Mouse (Mus musculus): ENCODE measurements around the gene Foxj3. TPM values are rescaled to one million over a fixed set of nuclear protein-coding genes. Genes with fewer than 3 reads are reported as not detected.

Gene Foxj3
- polyA plus RNA-seq, 1 experiment from 2014 or later = 19.8 TPM

DNA sequence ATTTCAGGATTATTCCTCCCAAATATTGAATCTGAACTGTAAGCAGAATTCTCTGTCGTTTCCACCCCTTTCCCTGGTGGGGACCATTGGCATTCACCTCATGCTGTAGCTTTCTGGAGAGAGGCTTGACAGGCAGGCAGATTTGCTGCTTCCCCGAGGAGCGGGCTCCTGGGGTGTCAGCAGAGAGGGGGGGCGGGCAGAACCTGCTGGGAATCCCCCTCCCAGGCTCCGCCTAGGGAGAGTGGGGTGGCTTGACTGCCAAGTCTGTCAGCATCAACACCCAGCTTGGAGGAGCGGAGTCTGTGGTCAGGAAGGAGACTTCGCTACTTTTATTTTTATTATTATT is 133.4 kb downstream of the Foxj3 start:
- DNase-seq (ENCODE audit: low spot score) (peak; percentile 79), ATAC-seq (peak; percentile 82)
- Histone ChIP-seq H3K4me3 (ENCODE audit: low read depth, low read length) (no peak overlapping the region), H3K9me3 (replicated peaks; ENCODE audit: control insufficient read depth, low read length) (no peaks in the 10 kb centered on the region), H3K4me2 (ENCODE audit: low read length) (no peak overlapping the region), H3K9ac (ENCODE audit: low read length) (no peak overlapping the region; the same call in 1 of the 2 replicates), H3K4me1 (ENCODE audit: control insufficient read depth, insufficient read depth, low read length) (peaks cover 11% of the 10 kb centered on the region), H3K36me3 (ENCODE audit: control insufficient read depth, insufficient read depth, low read length) (no peaks in the 10 kb centered on the region), H3K27ac (ENCODE audit: low read depth, low read length) (peak overlapping the region; percentile 77), H3K27me3 (replicated peaks; ENCODE audit: control insufficient read depth, insufficient read depth, low read length) (no peaks in the 10 kb centered on the region)
- WGBS = 21% methylated on average over 7 of the region's 7 CpGs

DNA sequence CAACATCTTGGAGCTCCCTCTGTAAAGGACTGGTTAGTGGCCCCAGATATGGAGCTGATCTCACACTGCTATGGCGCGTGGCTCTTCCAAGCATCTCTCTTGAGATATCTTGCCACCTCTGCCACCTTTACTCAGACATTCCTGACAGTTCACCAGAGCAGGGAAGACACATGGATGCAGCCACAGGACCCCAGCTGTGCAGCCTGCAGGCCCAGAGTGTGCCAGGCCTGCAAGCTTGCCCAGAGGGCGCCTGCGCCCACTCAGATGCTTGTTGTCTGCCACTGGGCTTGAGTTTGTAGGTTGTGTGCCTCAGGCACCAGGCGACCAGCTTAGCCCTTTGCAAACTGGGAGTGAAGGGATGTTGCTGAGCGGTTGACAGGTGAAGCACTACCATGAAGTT is 133.9 kb downstream of the Foxj3 start:
- Histone ChIP-seq H3K4me1 (ENCODE audit: control insufficient read depth, insufficient read depth, low read length) (peaks cover 11% of the 10 kb centered on the region), H3K4me3 (ENCODE audit: low read depth, low read length) (no peak overlapping the region), H3K9me3 (replicated peaks; ENCODE audit: control insufficient read depth, low read length) (no peaks in the 10 kb centered on the region), H3K27ac (ENCODE audit: low read depth, low read length) (peak overlapping the region; percentile 77), H3K9ac (ENCODE audit: low read length) (no peak overlapping the region; the same call in 1 of the 2 replicates), H3K36me3 (ENCODE audit: control insufficient read depth, insufficient read depth, low read length) (no peaks in the 10 kb centered on the region), H3K4me2 (ENCODE audit: low read length) (no peak overlapping the region), H3K27me3 (replicated peaks; ENCODE audit: control insufficient read depth, insufficient read depth, low read length) (no peaks in the 10 kb centered on the region)
- ATAC-seq (no peak; the same call in 1 of the 2 replicates), DNase-seq (ENCODE audit: low spot score) (no peak)
- WGBS = 84% methylated on average over 6 of the region's 6 CpGs

DNA sequence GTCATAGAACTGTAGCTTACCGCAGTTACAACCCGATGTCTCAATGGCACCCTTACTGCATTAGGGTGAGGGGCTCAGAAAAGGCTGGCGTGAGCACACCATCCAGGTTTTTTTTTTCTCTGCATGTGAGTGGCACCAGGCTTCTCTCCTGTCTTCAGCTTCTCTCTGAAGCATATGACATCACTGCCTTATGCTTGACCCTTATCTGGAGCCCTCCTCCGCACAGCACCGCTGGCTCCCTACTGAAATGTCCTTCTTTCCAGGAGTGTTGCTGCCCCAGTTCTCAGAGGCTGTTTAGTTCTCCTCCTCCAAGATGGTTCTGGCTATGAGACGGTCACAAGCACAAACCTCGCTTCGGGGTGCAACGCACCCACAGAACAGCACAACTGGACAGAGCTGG is 134.4 kb downstream of the Foxj3 start:
- Histone ChIP-seq H3K27ac (ENCODE audit: low read depth, low read length) (peak overlapping the region; percentile 77), H3K27me3 (replicated peaks; ENCODE audit: control insufficient read depth, insufficient read depth, low read length) (no peaks in the 10 kb centered on the region)

DNA sequence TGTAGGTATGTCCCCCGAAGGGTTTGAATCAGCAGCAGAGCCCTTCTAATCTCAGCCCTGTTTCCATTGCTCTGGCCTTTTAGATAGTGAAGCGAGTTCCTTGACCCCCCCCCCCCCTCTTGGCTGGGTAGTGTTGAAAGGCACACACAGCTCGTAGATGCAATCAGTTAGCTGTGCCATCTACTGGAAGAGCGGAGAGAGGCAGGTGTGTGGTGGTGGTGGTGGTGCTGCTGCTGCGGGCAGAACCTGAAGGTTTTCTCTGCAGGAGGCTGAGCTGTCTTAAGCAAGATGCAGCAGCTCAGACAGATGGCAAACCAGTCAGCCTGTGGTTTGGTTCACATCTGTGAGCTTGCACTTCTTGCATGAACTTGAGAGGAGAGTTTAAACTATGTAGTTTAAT is 135.9 kb downstream of the Foxj3 start:
- DNase-seq (ENCODE audit: low spot score) (peak; percentile 28), ATAC-seq (no peak)
- Histone ChIP-seq H3K36me3 (ENCODE audit: control insufficient read depth, insufficient read depth, low read length) (no peaks in the 10 kb centered on the region), H3K27ac (ENCODE audit: low read depth, low read length) (no peak overlapping the region), H3K4me3 (ENCODE audit: low read depth, low read length) (no peak overlapping the region), H3K4me1 (ENCODE audit: control insufficient read depth, insufficient read depth, low read length) (peaks cover 11% of the 10 kb centered on the region), H3K27me3 (replicated peaks; ENCODE audit: control insufficient read depth, insufficient read depth, low read length) (no peaks in the 10 kb centered on the region), H3K4me2 (ENCODE audit: low read length) (no peak overlapping the region), H3K9ac (ENCODE audit: low read length) (no peak overlapping the region), H3K9me3 (replicated peaks; ENCODE audit: control insufficient read depth, low read length) (no peaks in the 10 kb centered on the region)
- WGBS = 31% methylated on average over 5 of the region's 5 CpGs

More for the DNA sequence above, 134.4 kb downstream of the Foxj3 start:
- Histone ChIP-seq H3K9ac (ENCODE audit: low read length) (no peak overlapping the region), H3K4me2 (ENCODE audit: low read length) (no peak overlapping the region), H3K4me1 (ENCODE audit: control insufficient read depth, insufficient read depth, low read length) (peaks cover 11% of the 10 kb centered on the region), H3K9me3 (replicated peaks; ENCODE audit: control insufficient read depth, low read length) (no peaks in the 10 kb centered on the region), H3K36me3 (ENCODE audit: control insufficient read depth, insufficient read depth, low read length) (no peaks in the 10 kb centered on the region), H3K4me3 (ENCODE audit: low read depth, low read length) (no peak overlapping the region)
- ATAC-seq (no peak), DNase-seq (ENCODE audit: low spot score) (no peak)
- WGBS = 93% methylated on average over 9 of the region's 9 CpGs

Other genes with a start within 250 kb of the Foxj3 start
- gene Ybx1, start 242.4 kb upstream of the Foxj3 start, polyA plus RNA-seq (2014; fragmentation: Nextera tagmentation; extraction: Ambion mirVana) = 963 and 964 TPM in 2 replicates
- 84.1 and 95.8 TPM in 2 replicates for gene Ppih, start 216.5 kb upstream of the Foxj3 start, polyA plus RNA-seq (2014; fragmentation: Nextera tagmentation; extraction: Ambion mirVana)
- 14.0 and 14.4 TPM in 2 replicates for gene Ccdc30, start 121.5 kb upstream of the Foxj3 start, polyA plus RNA-seq (2014; fragmentation: Nextera tagmentation; extraction: Ambion mirVana)
- gene Ppcs, start 114.6 kb upstream of the Foxj3 start, polyA plus RNA-seq (2014; fragmentation: Nextera tagmentation; extraction: Ambion mirVana) = 17.1 and 23.0 TPM in 2 replicates
- 0.30 and 0.38 TPM in 2 replicates for gene Zmynd12, start 114.2 kb upstream of the Foxj3 start, polyA plus RNA-seq (2014; fragmentation: Nextera tagmentation; extraction: Ambion mirVana)
- gene Rimkla, start 44.4 kb upstream of the Foxj3 start, polyA plus RNA-seq (2014; fragmentation: Nextera tagmentation; extraction: Ambion mirVana) = 17.7 and 22.3 TPM in 2 replicates
- 4.2 and 6.5 TPM in 2 replicates for gene Frg2f1, start 2.5 kb downstream of the Foxj3 start, polyA plus RNA-seq (2014; fragmentation: Nextera tagmentation; extraction: Ambion mirVana)
- not detected in 2 replicates for gene Guca2a, start 100.7 kb downstream of the Foxj3 start, polyA plus RNA-seq (2014; fragmentation: Nextera tagmentation; extraction: Ambion mirVana)
- not detected in 2 replicates for gene Guca2b, start 122.0 kb downstream of the Foxj3 start, polyA plus RNA-seq (2014; fragmentation: Nextera tagmentation; extraction: Ambion mirVana)
- gene Hivep3, start 196.8 kb downstream of the Foxj3 start, polyA plus RNA-seq (2014; fragmentation: Nextera tagmentation; extraction: Ambion mirVana) = 13.8 and 18.8 TPM in 2 replicates

Measured in forebrain, embryonic 14.5 days (tissue).